Mouse (Mus musculus) left cerebral cortex, postnatal 25 days (tissue): ENCODE measurements at regions not wholly inside any gene's neighbourhood (a gene's known extent, or its start where the extent isn't known, plus 50 kb on each side); places are given as distances from the start of the nearest gene placed in this dataset.

ENCODE experiments used
- DNase-seq, 2 experiments: peaks; one replicate each; pipeline ENCODE4 v3.0.0; 2022; ENCODE audit warnings: low spot score in 2 of 2, mixed read lengths in 1 of 2
- intact Hi-C: fragments of 180-260 bp; cut with DNase I; formaldehyde crosslinking; loops from one replicate; pipeline ENCODE4 v1.15.1; 2025

GRCm38 (mm10) chr3:37962043-37962810 is 237.9 kb upstream of the Gm5148 start:
- intact Hi-C loops, result loop anchor here (5.0 kb wide), 1 partner anchor 140 kb away; no protein-coding TSS in a partner anchor
- no peak for DNase-seq

- intact Hi-C loops, result no loop called here
- no peak for DNase-seq
Observed at GRCm38 (mm10) chr3:37958361-37958978, 234.2 kb upstream of the Gm5148 start.

DNA sequence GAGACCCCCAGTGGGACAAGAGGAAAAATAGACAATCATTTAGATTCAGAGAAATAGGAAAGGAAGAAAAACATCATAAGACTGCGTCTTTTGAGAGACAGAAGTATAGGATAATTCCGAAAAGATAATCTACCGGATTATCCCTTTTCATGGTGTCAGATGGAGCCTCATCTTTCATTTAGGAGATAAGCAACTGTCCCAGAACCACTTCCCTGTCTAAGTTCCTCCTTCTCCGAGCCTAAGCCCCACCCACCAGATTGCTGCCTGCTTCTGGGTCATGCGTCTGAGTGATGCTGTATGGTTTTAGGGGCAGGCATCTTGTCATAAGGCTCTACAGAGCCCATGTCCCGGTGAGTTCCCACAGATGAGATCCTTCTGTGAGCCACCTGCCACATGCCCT is 232.3 kb upstream of the Gm5148 start:
- intact Hi-C loops, result no loop called here
- no peak for DNase-seq

- peak; percentile 16 to 27 for DNase-seq
- intact Hi-C loops, result loop anchor here (2.0 to 5.0 kb wide), 2 partner anchors 314 to 476 kb away; partner anchors contain the start of gene Spry1
Observed at GRCm38 (mm10) chr3:37952891-37953290, 228.6 kb upstream of the Gm5148 start.

- intact Hi-C loops, result loop anchor here (2.0 to 5.0 kb wide), 2 partner anchors 313 to 475 kb away; partner anchors contain the start of gene Spry1
- DNase-seq, result no peak
Observed at GRCm38 (mm10) chr3:37952251-37952650, 228.0 kb upstream of the Gm5148 start.

GRCm38 (mm10) chr3:37943661-37944060 is 219.4 kb upstream of the Gm5148 start:
- intact Hi-C loops, result no loop called here
- no peak for DNase-seq

GRCm38 (mm10) chr3:37940016-37940415 is 215.7 kb upstream of the Gm5148 start:
- intact Hi-C loops, result no loop called here
- DNase-seq, result no peak

DNA sequence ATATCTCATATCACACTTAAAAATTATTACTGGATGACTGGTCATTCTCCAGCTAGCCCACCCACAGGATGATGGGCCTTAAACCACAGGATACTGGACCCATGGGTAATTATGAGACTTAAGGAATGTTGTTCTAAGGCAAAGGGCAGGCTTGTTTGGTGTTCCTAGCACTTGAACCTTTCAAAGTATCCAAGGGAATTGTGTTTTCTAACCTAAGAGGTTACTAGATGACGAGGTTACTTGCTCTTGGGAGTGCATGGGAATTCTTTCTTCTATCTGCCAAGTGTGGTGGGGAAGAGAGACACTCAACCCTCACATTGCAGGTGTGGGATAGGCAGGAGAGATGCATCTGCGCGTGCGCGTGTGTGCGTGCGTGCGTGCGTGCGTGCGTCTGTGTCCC is 214.6 kb upstream of the Gm5148 start:
- intact Hi-C loops, result no loop called here
- no peak for DNase-seq

- no peak for DNase-seq
- intact Hi-C loops, result no loop called here
Observed at GRCm38 (mm10) chr3:37938284-37938596, 213.9 kb upstream of the Gm5148 start.

DNA sequence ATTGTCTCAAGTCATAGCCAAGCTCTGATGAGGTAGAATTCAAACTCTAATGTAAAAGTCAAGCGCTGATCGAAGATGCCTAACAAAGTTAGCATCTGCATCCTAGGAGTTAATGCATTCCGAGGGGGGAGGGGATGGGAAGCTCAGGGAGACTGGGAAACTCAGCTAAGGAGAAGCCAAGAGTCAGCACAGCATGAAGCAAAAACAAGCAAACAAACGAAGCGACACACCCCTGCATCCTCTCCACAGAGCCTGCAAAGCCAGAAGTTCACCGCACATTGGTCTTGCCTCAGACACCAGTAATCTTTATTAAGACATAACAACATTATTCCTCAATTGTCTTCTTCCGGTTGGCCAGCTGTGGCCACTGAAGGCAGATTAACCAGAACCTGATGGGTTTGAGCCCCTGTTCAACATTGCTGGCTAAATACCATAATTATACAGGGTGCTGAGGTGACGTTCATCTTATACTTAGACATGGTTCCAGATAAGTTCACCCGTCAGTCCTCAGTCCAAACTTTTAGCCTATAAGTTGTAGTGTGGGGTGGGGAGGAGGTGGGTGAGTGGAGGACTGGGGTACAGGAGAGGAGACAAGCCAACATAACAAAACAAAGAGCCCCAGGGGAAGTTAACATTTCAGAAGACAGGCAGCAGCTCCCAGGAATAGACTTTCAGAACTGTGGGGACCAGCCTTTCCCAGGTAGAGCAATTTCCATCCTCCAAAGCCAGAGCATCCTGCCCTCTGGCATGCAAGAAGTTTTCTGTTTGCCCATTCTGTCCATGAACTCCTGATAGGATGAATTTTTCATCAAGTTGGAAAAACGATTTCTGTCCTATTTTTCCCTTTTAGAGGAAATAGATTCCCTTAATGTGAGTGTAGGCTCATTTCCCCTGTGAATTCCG is 213.3 kb upstream of the Gm5148 start:
- intact Hi-C loops, result no loop called here
- DNase-seq, result no peak

- intact Hi-C loops, result no loop called here
- no peak for DNase-seq
Observed at GRCm38 (mm10) chr3:37936251-37936931, 212.1 kb upstream of the Gm5148 start.

- intact Hi-C loops, result no loop called here
- peak in 1 of 2 experiments; percentile 9 for DNase-seq
Observed at GRCm38 (mm10) chr3:37934905-37935708, 210.8 kb upstream of the Gm5148 start.

GRCm38 (mm10) chr3:37934236-37934635 is 209.9 kb upstream of the Gm5148 start:
- no peak for DNase-seq
- intact Hi-C loops, result no loop called here

GRCm38 (mm10) chr3:37928731-37929130 is 204.4 kb upstream of the Gm5148 start:
- intact Hi-C loops, result no loop called here
- DNase-seq, result no peak

DNA sequence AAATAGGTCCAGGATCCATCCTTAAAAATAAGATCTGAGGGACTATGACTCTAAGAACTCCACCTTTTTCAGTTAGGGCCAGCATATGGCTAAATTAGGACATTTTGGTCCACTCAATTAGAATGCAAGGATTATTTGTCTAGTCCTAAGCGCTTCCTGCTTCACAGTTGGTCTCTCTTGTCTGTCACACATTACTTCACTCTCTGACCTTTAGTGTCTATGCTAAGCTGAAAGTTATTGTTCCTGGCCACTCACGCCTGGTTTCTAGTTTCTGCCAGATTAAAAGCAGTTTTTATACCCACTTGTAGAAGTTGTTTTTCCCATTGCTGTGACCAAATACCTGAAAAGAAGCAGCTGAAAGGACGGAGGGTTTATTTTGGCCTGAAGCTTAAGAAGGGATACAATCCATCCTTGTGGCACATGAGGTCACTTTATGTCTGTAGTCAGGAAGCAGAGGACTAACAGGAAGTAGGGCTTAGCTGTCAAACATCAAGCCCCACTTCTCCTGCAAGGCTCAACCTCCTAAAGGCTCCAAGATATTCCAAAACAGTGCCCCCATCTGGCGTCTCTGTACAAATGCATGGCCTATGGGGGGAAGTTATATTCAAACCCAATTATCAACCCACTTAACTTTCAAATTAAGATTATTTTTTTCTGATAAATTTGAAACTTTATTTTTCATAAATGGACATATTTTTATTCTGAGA is 195.3 kb upstream of the Gm5148 start:
- no peak for DNase-seq
- intact Hi-C loops, result no loop called here

- intact Hi-C loops, result no loop called here
- no peak for DNase-seq
Observed at GRCm38 (mm10) chr3:37916786-37917479, 192.6 kb upstream of the Gm5148 start.

- no peak for DNase-seq
- intact Hi-C loops, result no loop called here
Observed at GRCm38 (mm10) chr3:37916281-37916680, 192.0 kb upstream of the Gm5148 start.

- intact Hi-C loops, result no loop called here
- DNase-seq, result no peak
Observed at GRCm38 (mm10) chr3:37915673-37916072, 191.4 kb upstream of the Gm5148 start.
